Mouse (Mus musculus) urinary bladder, postnatal 36 days (tissue): ENCODE data around the gene Gm38392.

ENCODE experiments used
- DNase-seq, 2 experiments: peaks; one replicate each; pipeline ENCODE4 v3.0.0; 2022; ENCODE audit warnings: low spot score in 2 of 2, mixed read lengths in 1 of 2

The Gm38392 gene

DNA sequence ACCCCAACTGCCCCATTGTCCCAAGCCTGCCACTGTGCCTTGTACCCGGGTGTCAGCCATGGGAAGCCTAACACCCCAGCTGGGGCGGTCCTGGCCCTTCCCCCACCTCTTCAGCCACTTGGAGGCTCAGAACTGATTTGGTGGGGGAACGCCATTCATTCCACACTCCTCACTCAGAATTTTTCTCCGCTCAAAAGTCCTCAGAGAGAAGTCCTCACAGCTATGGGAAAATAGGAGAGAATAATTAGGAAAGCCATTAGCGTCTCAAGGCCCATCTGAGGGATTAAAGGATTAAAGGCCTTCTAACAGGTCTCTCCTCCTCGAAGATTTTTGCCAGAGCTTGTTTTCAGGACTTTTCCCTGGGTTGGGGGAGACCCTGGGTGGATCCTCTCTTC, 49.9 kb downstream of the Gm38392 start:
- DNase-seq = no peak

DNA sequence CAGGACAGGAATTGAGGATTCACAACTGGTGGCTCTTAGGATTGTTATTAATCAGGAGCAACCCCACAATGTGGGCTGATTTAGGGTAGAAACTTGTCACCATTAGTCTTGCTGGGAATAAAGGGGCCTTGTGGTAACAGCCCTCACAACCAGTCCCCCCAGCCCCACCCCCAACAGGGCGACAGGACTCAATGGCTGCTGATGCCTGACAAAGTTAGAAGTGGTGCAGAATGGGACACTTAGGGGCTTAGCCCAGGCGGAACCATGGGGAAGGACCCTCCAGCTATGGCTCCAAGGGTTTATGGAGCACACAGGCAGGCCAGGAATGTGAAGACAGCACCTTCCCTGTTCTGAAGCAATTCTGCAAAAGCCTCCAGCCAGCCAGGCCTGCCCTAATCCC, 51.4 kb downstream of the Gm38392 start:
- DNase-seq = no peak

DNA sequence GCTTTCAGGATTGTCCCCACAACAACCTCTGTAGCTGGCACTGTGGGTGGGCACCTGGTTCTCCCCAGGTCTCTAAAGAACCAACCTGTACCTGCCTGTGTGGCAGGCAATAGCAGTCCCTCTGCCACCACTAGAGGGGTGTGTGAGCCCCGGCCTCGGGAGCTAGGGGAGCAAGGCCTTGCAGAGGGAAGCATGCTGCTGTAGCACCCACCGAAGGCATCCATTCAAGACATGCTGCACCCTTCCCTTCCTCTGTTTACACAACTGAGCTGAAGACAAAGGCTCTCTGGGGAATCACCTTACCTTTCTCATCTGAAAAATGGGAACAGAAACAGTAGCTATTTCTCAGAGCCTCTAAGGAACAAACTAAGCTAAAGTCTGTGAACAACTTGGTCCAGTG, 51.8 kb downstream of the Gm38392 start:
- DNase-seq = no peak

DNA sequence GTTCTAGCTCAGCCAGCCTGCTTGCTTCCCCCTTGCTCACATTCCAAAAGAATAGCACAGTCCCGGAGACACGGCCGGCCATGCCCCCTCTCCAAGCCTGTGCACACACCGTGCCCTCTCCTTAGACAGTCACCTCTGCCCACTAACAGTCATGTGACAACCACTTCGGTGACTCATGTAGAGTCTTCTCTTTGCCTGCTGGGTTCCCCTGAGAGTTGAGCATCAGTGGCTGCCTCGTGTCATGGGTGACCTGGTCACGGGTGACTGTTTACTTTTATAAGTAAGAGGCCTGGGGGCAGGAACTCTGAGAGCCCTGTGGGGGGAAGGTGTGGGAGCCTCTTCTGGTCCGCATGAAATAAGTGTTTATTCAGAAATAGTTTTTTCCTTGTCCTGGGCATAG, 53.0 kb downstream of the Gm38392 start:
- no peak for DNase-seq

DNA sequence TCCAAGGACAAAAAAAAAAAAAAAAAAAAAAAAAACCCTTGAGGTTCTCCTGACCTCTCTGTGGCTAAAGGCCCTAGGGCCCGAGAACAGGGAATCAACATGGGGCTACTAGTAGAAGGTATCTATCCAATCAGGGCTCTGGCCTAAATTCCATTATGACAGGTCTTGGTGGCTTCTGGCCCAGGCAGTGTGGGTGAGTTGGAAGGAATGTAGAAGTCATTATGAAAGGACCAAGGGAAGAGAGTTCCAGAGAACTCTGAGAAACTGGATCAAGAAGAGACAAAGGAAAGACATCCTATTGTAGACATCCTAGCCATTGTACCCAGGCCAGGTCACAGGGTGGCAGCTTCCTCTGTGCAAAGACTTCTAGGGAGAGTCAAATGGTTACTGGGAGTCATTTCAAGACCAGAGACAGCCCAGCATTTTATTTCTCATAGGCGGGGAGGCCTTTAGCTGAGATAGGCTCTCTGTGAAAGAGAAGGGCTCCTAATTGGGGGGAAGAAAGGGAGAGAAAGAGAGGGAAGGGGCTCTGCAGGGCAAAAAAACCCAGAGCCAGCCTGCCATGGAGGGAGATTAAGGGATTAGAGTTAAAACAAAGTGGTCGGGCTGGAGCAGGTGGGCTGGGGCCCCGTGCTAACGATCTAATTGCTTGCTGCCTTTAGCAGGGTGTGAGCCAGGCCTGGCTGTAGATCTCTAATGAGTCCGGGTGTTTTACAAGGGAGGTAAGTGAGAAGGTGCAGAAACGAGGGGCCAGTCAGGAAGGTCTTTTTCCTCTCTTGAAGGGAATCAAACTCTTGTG, 54.0 kb downstream of the Gm38392 start:
- DNase-seq = no peak

DNA sequence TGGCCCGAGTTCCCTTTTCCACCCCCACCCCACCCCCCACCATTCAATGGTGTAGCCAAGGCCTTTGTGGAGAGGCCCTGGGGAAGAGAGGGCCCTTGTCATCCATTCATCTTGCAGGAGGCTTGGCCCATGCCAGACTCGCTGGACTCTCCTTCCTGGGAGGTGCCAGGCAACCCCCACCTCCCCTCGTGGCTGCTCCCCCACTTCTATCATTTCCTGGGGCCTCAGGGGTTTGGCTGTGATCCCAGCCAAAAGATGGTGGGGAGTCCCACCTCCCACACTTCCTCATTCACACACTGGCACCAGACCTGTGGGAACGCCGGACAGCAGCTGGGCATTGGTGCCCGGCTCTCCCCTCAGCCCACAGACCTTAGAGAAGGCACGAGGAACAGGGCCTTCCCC, 54.7 kb downstream of the Gm38392 start:
- no peak for DNase-seq

DNA sequence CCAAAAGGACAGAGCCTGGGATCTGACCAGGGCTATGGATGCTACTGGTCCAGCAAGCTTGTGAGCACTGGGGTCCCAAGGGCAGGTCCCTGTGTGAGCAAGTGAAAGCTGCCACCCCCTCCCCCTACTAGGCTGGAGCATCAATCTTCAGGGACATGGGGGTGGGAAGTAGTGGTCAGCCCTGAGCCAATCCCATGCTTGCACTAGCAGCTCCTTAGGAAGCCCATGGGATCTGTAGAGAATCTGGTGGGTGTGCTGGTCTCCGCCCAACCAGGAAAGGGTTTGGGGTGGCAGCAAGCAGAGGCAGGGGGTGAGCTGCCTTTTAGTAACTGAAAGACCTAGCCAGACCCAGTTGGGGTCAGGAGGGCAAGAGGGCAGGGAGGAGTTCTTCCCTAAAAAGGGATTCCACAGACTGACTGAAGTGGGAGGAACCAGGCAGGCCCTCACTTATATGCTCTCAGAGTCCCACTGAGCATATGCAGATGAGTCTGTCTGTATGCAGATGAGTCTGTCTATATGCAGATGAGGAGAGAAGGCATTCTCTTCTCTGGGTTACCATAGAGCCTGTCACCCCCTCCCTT, 55.9 kb downstream of the Gm38392 start:
- DNase-seq = no peak

DNA sequence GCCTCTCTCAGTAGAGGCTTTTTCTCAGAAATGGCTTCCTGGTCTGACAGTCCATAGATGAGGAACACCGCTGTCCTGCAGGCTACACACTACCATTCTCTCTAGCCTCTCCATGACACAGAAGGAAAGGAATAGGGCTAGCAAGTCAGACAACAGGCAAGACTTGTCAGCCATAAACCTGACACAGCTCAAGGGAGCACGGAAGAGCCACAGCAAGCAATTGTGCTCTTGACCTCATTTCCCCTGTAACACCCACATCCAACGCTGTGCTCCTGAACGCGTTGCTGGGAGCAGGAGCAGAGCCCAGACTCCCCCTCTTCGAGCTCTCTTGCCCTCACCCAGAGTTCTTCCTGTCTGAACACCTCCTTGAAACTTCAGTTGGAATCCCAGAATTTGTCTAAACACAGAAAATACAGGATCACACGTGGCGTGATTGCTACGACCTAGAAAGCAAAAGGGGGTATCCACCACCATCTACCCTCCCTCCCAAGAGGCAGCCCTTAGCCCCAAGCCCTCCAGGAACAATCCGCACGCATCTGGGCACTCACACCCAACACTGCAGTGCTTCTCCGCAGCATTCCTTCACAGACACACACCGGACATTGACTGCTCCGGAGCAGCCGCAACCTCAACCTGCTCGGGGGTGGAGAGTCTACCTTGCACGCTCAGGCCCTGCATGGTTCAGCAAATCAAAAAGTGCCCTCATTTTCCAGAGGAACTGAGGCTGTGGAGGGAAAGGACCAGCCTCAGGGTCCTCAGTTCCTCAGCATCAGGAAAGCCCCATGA, 56.6 kb downstream of the Gm38392 start:
- no peak for DNase-seq

DNA sequence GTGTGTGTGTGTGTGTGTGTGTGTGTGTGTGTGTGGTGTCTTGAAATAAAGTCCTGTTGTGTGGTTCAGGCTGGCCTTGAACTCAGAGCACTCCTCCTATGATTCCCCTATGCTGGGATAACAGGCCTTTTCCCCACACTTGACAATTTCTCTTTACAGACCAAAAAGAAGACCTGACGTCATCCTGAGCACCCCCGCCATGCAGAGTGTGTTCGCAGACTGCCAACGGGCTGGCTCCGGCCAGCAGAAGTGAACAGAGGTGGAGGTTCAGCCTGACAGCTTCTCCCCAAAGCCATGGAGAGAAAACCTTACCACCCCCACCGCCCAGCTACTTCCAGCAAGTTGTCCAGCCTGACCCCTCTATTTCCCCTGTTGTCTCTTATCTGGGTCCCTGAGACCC, 57.5 kb downstream of the Gm38392 start:
- no peak for DNase-seq

DNA sequence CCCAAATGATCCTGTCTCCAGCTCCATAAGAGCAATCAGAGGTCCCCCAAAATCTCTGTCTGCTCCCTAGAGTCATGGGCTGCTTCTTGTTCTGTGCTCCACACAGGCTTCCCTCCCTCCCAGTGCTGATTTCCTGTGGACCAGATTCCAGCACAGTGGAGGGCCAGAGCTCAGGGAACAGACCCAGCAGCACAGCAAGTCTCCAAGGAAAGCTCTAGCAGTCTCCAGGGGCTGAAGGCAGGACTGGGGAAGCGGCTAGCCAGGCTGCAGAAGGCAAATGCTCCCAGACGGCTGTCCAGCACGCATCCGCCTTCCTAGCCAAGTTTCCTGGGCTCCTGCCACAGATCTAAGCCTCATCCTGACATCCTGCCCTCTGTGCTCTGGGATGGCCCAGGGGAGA, 58.1 kb downstream of the Gm38392 start:
- no peak for DNase-seq

DNA sequence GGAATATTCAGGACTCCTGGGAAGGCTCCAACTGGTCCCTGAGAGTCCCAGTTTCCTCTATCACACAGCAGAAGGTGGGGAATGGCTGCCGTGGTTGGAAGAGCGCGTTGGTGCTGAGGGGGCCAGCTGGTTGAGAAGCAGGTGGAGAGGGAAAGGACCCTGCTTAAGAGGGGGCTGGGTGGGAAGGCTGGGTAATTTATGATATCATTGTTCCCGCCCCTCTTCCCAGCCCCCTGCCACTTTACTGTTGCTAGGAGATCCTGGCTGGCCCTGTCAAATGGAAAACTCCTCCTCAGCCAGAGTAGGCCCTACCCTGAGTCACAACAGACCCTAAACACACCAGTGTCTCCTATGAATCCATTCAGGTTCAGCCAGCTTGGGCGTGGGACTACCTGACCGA, 59.0 kb downstream of the Gm38392 start:
- no peak for DNase-seq

DNA sequence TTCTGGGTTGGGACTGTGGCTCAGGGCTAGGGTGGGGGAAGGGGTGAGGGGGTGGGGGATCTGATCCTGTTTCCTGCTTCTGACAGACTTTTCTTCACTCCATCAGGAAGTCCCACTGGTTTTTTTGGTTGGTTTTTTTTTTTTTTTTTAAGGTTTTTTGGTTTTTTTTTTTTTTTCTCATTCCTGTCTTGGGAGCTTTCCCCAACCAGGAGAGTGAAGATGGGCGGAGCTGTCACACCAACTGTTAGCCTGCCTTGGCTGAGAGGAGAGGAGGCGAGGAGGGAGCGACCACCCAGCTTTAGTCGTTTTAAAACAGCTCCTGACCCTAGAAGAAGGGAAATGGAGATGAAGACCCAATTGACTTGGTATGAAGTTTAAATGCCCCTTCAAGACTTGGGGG, 59.8 kb downstream of the Gm38392 start:
- no peak for DNase-seq

DNA sequence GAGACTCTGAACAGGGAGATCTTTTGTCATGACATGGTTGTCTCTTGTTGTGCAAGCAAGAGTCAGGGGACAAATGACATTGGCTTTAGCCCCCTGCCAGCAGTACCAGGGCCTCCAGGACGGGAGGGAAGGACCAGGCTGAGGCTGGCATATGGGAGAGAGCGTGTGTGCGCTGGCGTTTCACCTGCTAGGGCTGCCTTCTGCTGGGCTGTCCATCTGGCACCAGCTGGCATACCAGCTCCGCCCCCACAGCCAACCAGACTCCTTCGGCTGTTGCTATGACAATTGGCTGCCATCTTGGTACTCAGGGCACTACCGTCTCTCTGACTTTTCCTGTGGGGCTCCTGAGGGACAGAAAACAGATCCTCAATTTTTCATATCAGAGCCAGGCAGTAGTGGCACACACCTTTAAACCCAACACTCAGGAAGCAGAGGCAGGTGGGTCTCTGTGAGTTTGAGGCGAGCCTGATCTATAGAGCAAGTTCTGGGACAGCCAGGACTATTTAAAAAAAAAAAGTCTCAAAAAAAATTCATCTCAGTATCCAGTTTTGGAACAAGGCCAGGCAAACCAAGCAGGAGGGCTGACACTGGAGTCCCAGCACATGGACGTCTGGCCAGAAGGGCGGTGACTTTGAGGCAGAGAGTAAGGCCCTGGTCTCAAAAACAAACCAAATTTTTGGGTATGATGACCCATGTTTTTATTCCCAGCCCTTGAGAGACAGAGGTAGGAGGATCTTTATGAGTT, 60.7 kb downstream of the Gm38392 start:
- no peak for DNase-seq

DNA sequence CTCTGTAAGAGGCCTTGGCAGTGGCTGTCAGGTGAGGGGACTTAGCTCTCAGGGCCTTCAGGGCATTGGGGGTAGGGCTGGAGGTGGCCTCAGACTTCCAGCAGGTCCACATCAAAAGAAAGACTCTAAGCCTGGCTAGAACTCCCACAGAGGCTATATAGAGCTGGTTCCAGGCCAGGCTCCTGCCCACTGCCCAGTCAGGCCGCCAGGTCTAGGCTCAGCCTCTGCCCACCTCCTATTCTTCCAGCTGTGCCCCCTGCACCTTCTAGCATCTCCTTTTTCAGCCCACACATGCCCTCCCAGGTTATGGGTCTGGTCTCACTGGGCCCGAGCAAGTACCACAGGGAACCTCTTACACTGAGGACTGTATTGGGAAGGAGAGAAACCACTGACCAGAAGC, 62.1 kb downstream of the Gm38392 start:
- no peak for DNase-seq

DNA sequence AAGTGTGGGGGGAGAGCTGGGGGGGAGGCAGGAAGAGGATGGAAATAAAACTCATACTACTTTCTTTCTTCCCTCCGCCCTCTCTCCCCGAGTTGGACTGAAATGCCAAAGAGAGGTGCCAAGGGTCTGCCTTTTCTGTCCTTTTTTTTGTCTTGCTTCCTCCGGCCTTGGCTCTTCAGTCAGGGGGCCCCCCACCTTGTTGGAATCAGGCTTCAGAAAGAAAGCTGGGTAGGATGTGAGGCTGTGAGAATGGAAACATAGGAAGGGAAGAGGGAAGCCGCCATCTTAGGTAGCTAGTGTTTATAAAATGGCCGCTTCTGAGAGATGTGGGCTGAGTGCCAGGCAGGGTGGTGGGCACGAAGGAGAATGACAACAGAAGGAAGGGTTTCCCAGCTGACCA, 64.6 kb downstream of the Gm38392 start:
- DNase-seq = no peak

DNA sequence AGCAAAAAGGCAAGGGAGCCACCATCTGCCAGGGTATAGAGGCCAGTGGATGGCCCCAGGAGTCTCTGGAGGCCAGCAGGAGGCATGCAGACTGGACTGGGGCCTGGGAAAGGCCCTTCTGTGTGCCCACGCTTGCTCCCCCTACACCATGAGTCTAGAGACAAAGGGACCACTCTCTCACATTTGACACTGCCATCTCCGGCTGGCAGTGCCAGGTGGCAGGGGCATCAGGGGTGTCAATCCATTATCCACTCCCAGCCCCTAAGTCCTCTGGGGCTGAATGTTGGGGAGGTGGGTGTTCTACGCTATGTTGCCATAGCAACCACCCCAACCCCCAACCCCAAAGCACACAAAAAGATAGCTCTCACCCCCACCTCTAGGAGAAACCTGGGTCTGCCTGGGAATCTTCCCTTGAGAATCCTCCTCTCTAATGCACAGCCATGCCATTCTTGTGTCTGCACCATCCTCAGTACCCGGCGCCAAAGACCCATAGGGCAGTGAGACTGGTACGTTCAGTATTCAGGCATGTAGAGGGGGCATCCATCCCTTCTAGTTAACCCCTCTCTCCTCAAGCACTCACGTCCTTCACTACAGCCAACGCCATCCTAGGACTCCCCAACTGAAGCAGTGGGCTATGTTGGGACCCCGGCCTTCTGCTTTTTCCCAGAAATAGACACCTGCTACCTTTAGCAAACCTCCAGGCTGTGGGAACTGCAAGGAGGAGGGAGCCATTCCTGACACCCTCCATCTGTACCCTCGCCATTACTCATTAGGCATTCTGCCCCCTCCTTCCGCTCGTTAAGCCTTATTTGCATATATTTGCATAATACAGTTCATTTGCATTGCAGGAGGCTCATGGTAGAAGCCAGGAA, 65.3 kb downstream of the Gm38392 start:
- no peak for DNase-seq

DNA sequence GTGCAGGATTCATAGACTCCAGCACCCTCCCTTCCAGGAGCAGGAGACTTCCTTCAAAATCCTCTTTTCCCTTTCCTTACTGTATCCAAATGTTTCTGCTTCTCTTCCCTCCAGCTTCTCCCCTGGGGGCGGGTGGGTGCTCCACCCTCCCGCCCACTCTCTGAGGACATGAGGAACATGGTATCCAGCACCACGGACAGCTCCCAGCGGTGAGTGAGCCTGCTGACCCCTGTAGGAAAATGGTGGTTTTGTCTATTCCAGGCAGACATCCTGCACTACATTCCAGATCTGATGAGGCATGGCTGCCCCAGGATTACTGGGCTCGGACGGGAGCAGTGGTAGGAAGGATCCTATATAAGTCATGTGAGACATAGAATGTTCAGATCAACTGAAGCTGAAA, 66.2 kb downstream of the Gm38392 start:
- DNase-seq = peak; percentile 41 to 62

DNA sequence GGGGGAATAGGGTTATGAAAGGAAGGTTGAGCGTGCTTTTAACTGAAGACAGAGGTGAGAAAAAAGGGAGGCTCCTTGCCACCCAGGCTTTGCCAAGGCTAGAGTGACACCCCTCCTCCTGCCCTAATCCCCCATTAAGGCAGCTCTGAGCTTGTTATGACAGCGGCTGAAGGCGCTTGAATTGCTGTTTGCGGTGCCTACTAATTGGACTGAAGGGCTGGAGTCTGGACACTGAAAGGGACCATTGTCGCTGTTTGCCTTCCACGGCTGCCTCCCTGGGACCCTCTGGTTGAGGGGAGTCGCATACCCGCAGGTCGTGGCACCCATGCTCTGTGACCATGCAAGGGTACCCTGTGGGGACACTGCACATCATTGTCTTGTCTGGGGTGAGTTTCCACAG, 67.1 kb downstream of the Gm38392 start:
- DNase-seq = no peak

DNA sequence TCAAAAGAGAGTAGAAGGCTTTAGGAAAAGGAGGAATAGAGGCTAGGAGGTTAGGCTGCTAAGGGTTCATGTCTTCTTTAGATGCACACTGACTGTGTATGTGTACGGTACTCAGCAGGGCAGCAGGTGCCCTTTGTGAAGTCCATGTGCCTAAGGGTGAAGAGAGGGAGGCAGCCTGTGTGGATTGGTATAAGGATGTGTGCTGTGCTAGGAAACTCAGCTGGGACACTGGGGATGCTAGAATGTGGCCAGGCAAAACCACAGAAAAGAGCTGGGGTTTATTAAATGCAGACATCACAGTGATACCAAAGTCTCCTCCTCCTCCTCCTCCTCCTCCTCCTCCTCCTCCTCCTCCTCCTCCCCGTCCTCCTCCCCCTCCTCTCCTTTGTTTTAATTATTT, 69.3 kb downstream of the Gm38392 start:
- DNase-seq = no peak

DNA sequence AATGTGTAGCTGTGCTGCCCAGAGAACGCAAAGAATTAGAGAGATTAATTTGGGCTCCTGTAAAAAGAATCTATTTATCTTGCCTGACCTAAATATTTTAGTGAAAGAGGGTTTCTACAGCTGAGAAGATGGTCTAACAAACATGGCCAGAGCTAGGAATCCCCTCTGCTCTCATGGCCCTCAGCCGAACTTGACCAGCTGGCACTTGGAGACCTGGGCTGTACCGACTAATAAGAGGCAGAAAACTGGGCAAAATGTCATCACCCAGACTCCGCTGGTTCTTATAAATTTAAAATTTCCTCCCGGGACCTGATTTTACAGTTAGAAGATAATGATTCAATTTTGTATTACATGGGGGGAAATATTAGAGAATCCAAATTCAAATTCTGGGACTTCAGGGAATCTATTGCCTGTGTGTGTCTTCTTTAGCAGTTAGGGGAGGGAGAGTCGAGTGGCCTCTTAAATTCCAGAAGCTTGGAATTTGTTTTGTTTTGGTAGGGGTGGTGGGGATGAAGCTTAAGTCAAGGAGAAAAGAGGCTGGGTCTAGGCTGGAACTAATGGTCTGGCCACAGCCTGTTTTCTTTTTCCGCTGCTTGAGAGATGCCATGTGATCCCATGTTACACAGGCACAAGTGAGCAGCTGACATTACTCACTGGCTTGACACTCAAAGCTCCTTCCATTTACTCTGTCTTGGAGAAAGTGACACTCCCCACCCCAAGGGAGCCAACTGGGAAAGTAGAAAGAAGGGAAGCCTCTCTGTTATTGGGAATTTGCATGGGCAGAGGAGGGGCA, 70.3 kb downstream of the Gm38392 start:
- DNase-seq = no peak
